Mouse (Mus musculus) hindbrain, embryonic 11.5 days (tissue): ENCODE measurements around the gene Il33. TPM values are rescaled to one million over a fixed set of nuclear protein-coding genes. Genes with fewer than 3 reads are reported as not detected.

Source experiments
- ATAC-seq: fragments of 200-750 bp; cut with Nextera tagmentation; 2 replicates; pipeline ENCODE4 v1.8.0; 2017; ENCODE audit warnings: mild to moderate bottlenecking, moderate TSS enrichment, moderate library complexity; ENCODE audit not compliant: low FRiP score
- DNase-seq: peaks from one replicate; pipeline ENCODE4 v3.0.0-alpha.2; 2015; ENCODE audit warnings: low spot score
- H3K27ac ChIP-seq: fragments of 300-500 bp; sonication (generic); 2 replicates; pipeline ENCODE4 v1.5.1; 2014; ENCODE audit warnings: mild to moderate bottlenecking, low read depth, low read length
- H3K27me3 ChIP-seq: fragments of 300-500 bp; sonication (generic); 2 replicates; pipeline ENCODE4 v1.6.1; 2014; ENCODE audit warnings: mild to moderate bottlenecking, low read length, moderate library complexity, mixed read lengths; ENCODE audit not compliant: control insufficient read depth, insufficient read depth
- H3K36me3 ChIP-seq: fragments of 300-500 bp; sonication (generic); 2 replicates; pipeline ENCODE4 v1.6.1; 2014; ENCODE audit warnings: mild to moderate bottlenecking, low read length, moderate library complexity, mixed read lengths; ENCODE audit not compliant: control insufficient read depth, insufficient read depth
- H3K4me1 ChIP-seq: fragments of 300-500 bp; sonication (generic); replicated peaks from 2 replicates; pipeline ENCODE4 v1.6.1; 2014; ENCODE audit warnings: low read length, mixed read lengths; ENCODE audit not compliant: control insufficient read depth, insufficient read depth
- H3K4me2 ChIP-seq: fragments of 300-500 bp; sonication (generic); replicated peaks from 2 replicates; pipeline ENCODE4 v1.6.1; 2014; ENCODE audit warnings: mild to moderate bottlenecking, low read depth, low read length
- H3K4me3 ChIP-seq: fragments of 300-500 bp; sonication (generic); 2 replicates; pipeline ENCODE4 v1.5.1; 2014; ENCODE audit warnings: low read depth, low read length
- H3K9ac ChIP-seq: fragments of 300-500 bp; sonication (generic); 2 replicates; pipeline ENCODE4 v1.6.1; 2014; ENCODE audit warnings: low read depth, low read length
- H3K9me3 ChIP-seq: fragments of 300-500 bp; sonication (generic); 2 replicates; pipeline ENCODE4 v1.6.1; 2016; ENCODE audit warnings: low read length; ENCODE audit not compliant: control insufficient read depth
- WGBS: fragments of 180-500 bp; shearing (Covaris S2); extraction: QIAGEN DNeasy Blood & Tissue Kit; methylation state at CpG from one replicate; pipeline ENCODE4 v1.1.7; 2014; 5-methylcytosine and 5-hydroxymethylcytosine counted together
- polyA plus RNA-seq: library from polyadenylated mRNA; unstranded; fragments of >200 nt; fragmentation: Nextera tagmentation; extraction: Ambion mirVana; gene quantifications from 2 replicates; pipeline ENCODE4 v1.2.1, GENCODE M21; 2014

Il33 gene
- polyA plus RNA-seq, 1 experiment from 2014 or later = 2.1 TPM

DNA sequence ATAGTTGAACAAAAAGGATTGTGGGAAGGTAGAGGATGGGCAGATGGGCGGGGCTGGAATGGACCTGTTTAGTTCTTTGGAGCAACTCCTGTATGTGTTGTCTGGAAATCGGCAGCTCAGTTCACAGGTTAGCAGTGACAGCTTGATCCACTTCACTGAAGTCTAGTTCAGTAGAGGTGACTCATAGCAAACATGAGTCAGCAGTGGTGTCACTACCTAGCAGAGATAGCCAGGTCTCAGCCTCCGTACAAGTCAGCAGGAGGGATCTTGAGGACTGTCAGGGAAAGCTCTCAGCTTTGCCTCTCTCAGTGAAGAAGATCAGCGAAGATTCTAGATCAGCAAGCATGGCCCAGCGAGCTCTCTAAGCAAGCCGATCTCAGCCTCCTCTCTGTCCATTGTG is 13.0 kb upstream of the Il33 start:
- no peak overlapping the region for H3K9ac ChIP-seq
- WGBS = 91% methylated on average over 6 of the region's 6 CpGs

DNA sequence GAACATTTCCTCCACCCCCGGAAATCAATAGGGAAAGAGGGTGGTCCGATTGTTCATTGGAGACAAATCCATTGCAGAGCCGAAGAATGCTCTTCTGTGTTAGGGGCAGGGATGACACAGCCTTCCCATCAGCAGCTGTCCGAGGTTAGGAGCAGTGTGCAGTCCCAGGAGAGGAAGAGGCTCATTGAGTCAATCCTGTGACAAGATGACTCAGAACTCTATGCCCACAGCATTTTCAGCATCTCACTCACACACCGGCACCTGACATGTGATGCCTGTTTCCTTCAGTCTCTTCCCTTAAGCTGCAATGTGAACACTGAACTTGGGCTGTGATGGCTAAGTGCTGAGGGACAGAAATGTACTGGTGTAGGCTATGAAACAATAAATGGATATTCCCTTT is 7.5 kb upstream of the Il33 start:
- H3K9ac ChIP-seq = no peak overlapping the region
- H3K4me3 ChIP-seq = no peak overlapping the region
- no peaks in the 10 kb centered on the region for H3K4me1 ChIP-seq
- H3K9me3 ChIP-seq = no peaks in the 10 kb centered on the region
- 73% methylated on average over 5 of the region's 5 CpGs for WGBS
- no peak overlapping the region for H3K27ac ChIP-seq
- no peak for DNase-seq
- no peaks in the 10 kb centered on the region for H3K27me3 ChIP-seq
- no peak overlapping the region for H3K4me2 ChIP-seq
- no peaks in the 10 kb centered on the region for H3K36me3 ChIP-seq
- ATAC-seq = no peak

More for the DNA sequence above, 13.0 kb upstream of the Il33 start:
- Histone ChIP-seq H3K4me1 (no peaks in the 10 kb centered on the region), H3K9me3 (no peaks in the 10 kb centered on the region), H3K36me3 (no peaks in the 10 kb centered on the region), H3K27ac (no peak overlapping the region), H3K27me3 (no peaks in the 10 kb centered on the region), H3K4me3 (no peak overlapping the region), H3K4me2 (no peak overlapping the region)
- DNase-seq (no peak), ATAC-seq (no peak)

DNA sequence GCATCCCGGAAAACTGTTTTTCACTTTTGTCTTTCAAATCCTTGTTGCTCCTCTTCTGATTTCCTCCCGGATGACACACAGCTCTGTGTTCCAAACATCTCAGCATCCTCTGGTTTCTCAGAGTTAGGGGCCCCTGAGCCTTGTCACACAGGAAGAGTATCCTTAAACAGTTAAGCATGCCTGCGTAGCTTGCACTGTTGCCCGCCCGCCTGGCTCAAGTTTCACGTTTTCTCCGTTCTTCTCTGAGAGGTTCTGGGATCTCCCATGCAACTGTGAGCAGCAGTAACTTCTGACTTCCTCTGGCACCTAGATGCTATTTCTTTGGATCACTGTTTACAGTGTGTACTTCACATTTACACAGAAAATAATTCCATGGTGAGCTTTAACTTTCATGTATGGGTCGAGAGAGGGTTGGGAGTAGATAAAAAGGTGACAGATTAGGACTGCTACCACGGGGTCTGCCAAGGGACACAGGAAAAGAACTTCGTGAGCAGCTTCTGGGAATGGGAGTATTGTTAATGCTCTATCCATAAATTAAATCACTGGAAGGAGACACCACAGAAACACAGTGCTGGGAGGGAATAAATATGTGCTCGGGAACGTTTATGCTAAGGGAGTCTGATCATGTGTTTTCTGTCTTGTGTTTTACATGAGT is 1.3 kb downstream of the Il33 start:
- no peaks in the 10 kb centered on the region for H3K36me3 ChIP-seq
- no peak overlapping the region for H3K4me3 ChIP-seq
- H3K4me1 ChIP-seq = no peaks in the 10 kb centered on the region
- no peaks in the 10 kb centered on the region for H3K27me3 ChIP-seq
- H3K9me3 ChIP-seq = no peaks in the 10 kb centered on the region
- no peak overlapping the region for H3K9ac ChIP-seq
- 75% methylated on average over 12 of the region's 12 CpGs for WGBS
- no peak overlapping the region for H3K4me2 ChIP-seq
- DNase-seq (no peak), ATAC-seq (no peak)
- H3K27ac ChIP-seq = no peak overlapping the region

DNA sequence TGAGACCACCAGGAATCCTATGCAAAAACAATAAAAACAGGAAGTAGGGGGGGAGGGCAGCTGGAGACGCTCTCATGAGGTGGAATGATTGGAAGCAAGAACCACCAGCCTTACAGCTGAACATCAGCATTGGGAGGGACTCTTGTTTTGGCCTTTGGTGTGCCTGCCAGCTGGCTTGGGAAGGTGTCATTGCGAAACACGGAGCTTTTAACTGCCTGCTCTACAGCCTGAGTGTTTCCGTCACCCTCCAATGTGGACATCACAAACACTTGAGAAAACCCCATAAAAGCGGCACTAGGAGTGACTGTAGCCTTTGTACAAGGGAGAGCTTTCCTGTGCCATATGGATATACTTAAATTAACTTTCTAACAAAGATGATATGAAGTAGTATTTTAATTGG is 5.4 kb downstream of the Il33 start:
- Histone ChIP-seq H3K36me3 (no peaks in the 10 kb centered on the region), H3K4me1 (no peaks in the 10 kb centered on the region), H3K27me3 (no peaks in the 10 kb centered on the region), H3K9ac (no peak overlapping the region), H3K27ac (no peak overlapping the region), H3K4me2 (no peak overlapping the region), H3K4me3 (no peak overlapping the region), H3K9me3 (no peaks in the 10 kb centered on the region)
- 80% methylated on average over 5 of the region's 5 CpGs for WGBS
- DNase-seq = no peak
- no peak for ATAC-seq

DNA sequence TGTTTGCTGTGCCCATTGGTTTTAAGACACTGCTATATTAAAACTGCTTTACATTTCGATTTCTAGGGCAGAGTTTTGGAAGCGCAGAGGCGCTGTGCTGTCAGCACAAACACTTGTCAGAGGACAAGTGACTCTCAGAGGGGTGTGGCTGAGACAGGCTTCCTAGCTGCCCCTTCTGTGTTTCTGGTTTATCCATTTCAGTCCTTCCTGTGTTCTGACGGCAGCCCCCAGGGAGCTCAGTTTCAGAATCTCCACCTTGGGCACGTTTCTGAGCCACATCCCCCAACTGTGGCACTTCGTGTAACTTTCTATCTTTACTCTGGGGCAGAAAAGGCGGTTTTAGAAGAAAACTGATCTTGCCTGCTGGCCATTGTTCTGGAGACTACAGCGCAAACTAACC is 12.5 kb downstream of the Il33 start:
- H3K27me3 ChIP-seq = no peaks in the 10 kb centered on the region
- H3K9me3 ChIP-seq = no peaks in the 10 kb centered on the region
- DNase-seq = no peak
- no peaks in the 10 kb centered on the region for H3K36me3 ChIP-seq
- no peaks in the 10 kb centered on the region for H3K4me1 ChIP-seq
- H3K27ac ChIP-seq = no peak overlapping the region
- no peak overlapping the region for H3K9ac ChIP-seq
- H3K4me2 ChIP-seq = no peak overlapping the region
- 60% methylated on average over 8 of the region's 8 CpGs for WGBS
- H3K4me3 ChIP-seq = no peak overlapping the region
- no peak for ATAC-seq

DNA sequence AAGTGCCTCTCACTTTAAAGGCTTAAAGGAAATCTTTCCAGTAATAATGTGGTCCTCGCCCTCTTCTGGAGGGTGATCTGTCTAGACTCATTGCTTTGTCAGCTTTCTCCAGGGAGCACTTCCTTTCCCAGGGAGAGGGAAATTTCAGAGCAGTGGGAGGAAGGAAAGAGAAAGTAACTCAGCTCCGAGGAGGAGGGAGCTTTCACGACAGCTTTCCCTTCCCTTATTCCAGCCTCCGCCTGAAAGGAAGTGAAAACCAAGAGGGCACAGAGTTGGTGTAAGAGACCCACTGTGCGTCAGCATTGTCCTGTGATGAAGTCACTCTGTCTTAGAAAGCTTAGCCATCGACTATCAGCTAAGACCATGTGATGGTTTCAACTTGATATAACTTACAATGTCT is 15.3 kb downstream of the Il33 start:
- Histone ChIP-seq H3K27me3 (no peaks in the 10 kb centered on the region), H3K9me3 (no peaks in the 10 kb centered on the region), H3K9ac (no peak overlapping the region), H3K4me2 (no peak overlapping the region), H3K4me3 (no peak overlapping the region), H3K27ac (no peak overlapping the region), H3K4me1 (no peaks in the 10 kb centered on the region), H3K36me3 (no peaks in the 10 kb centered on the region)
- ATAC-seq = no peak
- WGBS = 72% methylated on average over 6 of the region's 6 CpGs
- DNase-seq = no peak

DNA sequence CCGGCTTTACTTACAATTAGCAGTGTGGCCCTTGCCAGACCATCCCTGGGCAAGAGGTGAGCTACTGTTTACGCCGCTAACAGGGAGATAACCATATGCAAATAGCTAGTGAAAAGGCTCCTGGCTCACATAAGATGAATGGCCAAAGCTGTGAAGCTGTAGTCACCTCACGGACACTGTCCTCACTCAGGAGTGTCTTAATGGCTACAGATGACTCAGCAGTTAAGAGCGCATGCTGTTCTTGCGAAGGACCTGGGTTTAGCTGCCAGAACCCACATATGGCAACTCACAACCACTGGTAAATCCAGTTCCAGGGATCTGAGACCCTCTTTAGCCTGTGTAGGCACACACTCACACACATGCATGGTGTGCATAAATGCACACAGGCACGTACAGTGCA is 16.3 kb downstream of the Il33 start:
- H3K27me3 ChIP-seq = no peaks in the 10 kb centered on the region
- H3K9ac ChIP-seq = no peak overlapping the region
- ATAC-seq (no peak), DNase-seq (no peak)
- H3K36me3 ChIP-seq = no peaks in the 10 kb centered on the region
- no peak overlapping the region for H3K27ac ChIP-seq
- 73% methylated on average over 7 of the region's 7 CpGs for WGBS
- H3K4me1 ChIP-seq = no peaks in the 10 kb centered on the region
- H3K4me3 ChIP-seq = no peak overlapping the region
- no peaks in the 10 kb centered on the region for H3K9me3 ChIP-seq
- H3K4me2 ChIP-seq = no peak overlapping the region

DNA sequence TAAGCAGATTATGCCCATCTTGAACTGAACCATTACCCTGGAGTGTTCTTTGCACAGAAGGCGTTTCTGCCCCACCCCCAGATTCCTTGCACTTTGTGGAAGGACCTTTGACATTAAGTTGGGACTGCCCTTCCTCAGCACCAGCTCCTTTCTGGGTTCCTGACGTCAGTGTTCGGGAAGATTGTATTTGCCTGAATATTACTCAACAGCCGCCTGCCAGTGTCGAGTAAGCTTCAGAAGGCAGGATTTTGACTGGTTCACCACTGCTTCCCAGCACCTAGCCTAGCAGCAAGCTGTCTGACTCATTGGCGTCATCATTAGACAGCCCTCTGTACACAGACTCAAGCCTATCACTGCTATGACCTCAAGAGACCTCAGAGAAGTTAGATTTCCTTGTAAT is 17.4 kb downstream of the Il33 start:
- H3K36me3 ChIP-seq = no peaks in the 10 kb centered on the region
- 88% methylated on average over 6 of the region's 6 CpGs for WGBS
- no peak overlapping the region for H3K27ac ChIP-seq
- no peak overlapping the region for H3K4me2 ChIP-seq
- no peak overlapping the region for H3K4me3 ChIP-seq
- H3K9ac ChIP-seq = no peak overlapping the region
- ATAC-seq = no peak
- no peaks in the 10 kb centered on the region for H3K9me3 ChIP-seq
- H3K27me3 ChIP-seq = no peaks in the 10 kb centered on the region
- no peak for DNase-seq
- H3K4me1 ChIP-seq = no peaks in the 10 kb centered on the region

DNA sequence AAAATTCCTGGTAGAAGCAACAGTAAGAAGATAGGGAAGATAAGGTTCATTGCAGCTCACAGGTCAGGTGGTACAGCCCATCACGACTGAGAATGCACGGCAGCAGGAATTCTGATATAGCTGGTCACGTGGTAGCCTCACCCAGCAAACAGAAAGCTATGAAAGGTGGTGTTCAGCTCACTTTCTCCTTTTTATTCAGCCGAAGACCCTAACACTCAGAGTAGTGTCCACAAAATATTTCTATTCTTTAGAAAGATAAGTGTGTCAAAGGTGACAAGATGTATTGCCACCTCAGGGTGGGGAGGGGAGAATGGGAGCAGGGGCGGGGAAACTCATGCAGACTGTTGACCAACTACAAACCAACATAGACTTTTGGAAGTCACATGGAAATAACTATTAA is 19.5 kb downstream of the Il33 start:
- Histone ChIP-seq H3K27me3 (no peaks in the 10 kb centered on the region), H3K4me1 (no peaks in the 10 kb centered on the region), H3K4me2 (no peak overlapping the region), H3K9me3 (no peaks in the 10 kb centered on the region), H3K36me3 (no peaks in the 10 kb centered on the region), H3K9ac (no peak overlapping the region), H3K27ac (no peak overlapping the region), H3K4me3 (no peak overlapping the region)
- ATAC-seq (no peak), DNase-seq (no peak)
- 87% methylated on average over 5 of the region's 5 CpGs for WGBS
